Mouse (Mus musculus) small intestine, adult 2 months (tissue): Measurements from ENCODE around the gene Snx7.

Experiments
- CTCF ChIP-seq: fragments of 200-500 bp; IDR thresholded peaks from 2 replicates; pipeline ENCODE4 v1.5.1; 2012; ENCODE audit warnings: low read depth, mild to moderate bottlenecking, control low read depth, inconsistent platforms, low read length, moderate library complexity, mixed read lengths; ENCODE audit not compliant: insufficient replicate concordance, insufficient read length; ENCODE audit errors: extremely low read depth
- POLR2A ChIP-seq: fragments of 200-500 bp; IDR thresholded peaks from 2 replicates; pipeline ENCODE4 v1.6.1; 2012; ENCODE audit warnings: low read depth, mild to moderate bottlenecking, control low read depth, inconsistent platforms, low read length, moderate library complexity

DNA sequence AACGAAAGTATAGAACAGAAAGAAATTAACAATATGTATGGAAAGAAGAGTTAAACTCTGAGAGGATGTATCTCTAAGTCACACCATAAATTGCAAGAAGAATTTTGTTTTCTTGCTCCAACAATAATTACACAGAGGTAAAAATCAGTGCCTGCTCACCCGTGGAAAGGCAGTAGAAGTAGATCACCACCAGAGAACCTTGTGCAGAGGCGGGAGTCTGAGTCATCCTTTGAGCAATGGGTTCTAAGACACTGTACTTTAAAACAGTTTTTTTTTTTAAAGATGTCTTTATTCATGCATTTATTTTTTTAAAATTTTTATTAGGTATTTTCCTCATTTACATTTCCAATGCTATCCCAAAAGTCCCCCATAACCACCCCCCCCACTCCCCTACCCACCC, 9.7 kb downstream of the Snx7 start:
- no peak for TF ChIP-seq CTCF
- TF ChIP-seq POLR2A = no peak
